Mouse (Mus musculus) embryonic facial prominence, embryonic 15.5 days (tissue): ENCODE data around the gene Sarnp. TPM values are rescaled to one million over a fixed set of nuclear protein-coding genes. Genes with fewer than 3 reads are reported as not detected.

Source experiments
- ATAC-seq: fragments of 200-750 bp; cut with Nextera tagmentation; 2 replicates; pipeline ENCODE4 v1.8.0; 2017; ENCODE audit warnings: low read depth, moderate TSS enrichment; ENCODE audit not compliant: insufficient number of reproducible peaks, low FRiP score, low TSS enrichment
- H3K27ac ChIP-seq: fragments of 300-500 bp; sonication (generic); replicated peaks from 2 replicates; pipeline ENCODE4 v1.5.1; 2015; ENCODE audit warnings: mild to moderate bottlenecking, inconsistent platforms
- H3K27me3 ChIP-seq: fragments of 300-500 bp; sonication (generic); 2 replicates; pipeline ENCODE4 v1.6.1; 2015; ENCODE audit warnings: inconsistent platforms
- H3K36me3 ChIP-seq: fragments of 300-500 bp; sonication (generic); 2 replicates; pipeline ENCODE4 v1.6.1; 2015; ENCODE audit warnings: mild to moderate bottlenecking, inconsistent platforms
- H3K4me1 ChIP-seq: fragments of 300-500 bp; sonication (generic); 2 replicates; pipeline ENCODE4 v1.6.1; 2015; ENCODE audit warnings: inconsistent platforms
- H3K4me2 ChIP-seq: fragments of 300-500 bp; sonication (generic); replicated peaks from 2 replicates; pipeline ENCODE4 v1.6.1; 2015; ENCODE audit warnings: mild to moderate bottlenecking, inconsistent platforms
- H3K4me3 ChIP-seq: fragments of 300-500 bp; sonication (generic); replicated peaks from 2 replicates; pipeline ENCODE4 v1.5.1; 2015; ENCODE audit warnings: mild to moderate bottlenecking, inconsistent platforms
- H3K9ac ChIP-seq: fragments of 300-500 bp; sonication (generic); 2 replicates; pipeline ENCODE4 v1.6.1; 2015; ENCODE audit warnings: inconsistent platforms
- H3K9me3 ChIP-seq: fragments of 300-500 bp; sonication (generic); replicated peaks from 2 replicates; pipeline ENCODE4 v1.6.1; 2016; ENCODE audit warnings: inconsistent platforms
- whole genome bisulfite sequencing: fragments of 180-500 bp; shearing (Covaris S2); methylation state at CpG from one replicate; pipeline ENCODE4 v1.1.7; 2015; 5-methylcytosine and 5-hydroxymethylcytosine counted together
- polyA plus RNA-seq: library from polyadenylated mRNA; unstranded; fragments of >200 nt; fragmentation: Nextera tagmentation; extraction: Ambion mirVana; gene quantifications from 2 replicates; pipeline ENCODE4 v1.2.1, GENCODE M21; 2015

Sarnp gene
- polyA plus RNA-seq, 1 experiment from 2014 or later = 196 TPM

DNA sequence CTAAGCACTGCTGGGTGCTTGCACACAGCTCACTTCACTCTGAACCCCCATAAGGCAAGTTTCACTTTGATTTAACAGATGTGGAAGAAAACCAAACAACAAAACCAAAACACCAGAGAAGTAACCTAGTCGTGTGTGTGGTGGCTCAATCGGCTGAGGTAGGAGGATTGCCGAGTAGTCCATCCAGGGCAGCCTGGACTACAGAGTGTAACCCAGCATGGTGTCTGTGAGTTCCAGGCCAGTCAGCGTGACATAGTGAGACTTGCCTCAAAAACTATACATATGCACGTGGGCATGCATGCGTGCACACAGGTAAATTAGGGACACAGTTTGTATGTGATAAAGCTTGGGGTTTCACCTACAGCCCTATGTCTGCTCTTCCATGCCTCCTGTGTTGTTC is 100.3 kb downstream of the Sarnp start:
- Histone ChIP-seq H3K4me2 (no peak overlapping the region), H3K27me3 (no peaks in the 10 kb centered on the region), H3K4me1 (peaks cover 55% of the 10 kb centered on the region), H3K9ac (no peak overlapping the region), H3K27ac (no peak overlapping the region), H3K9me3 (no peaks in the 10 kb centered on the region), H3K36me3 (peaks cover 51% of the 10 kb centered on the region), H3K4me3 (no peak overlapping the region)
- WGBS = 87% methylated on average over 6 of the region's 6 CpGs
- ATAC-seq = no peak

- ATAC-seq = no peak
Measured at GRCm38 (mm10) chr10:128918246-128918645, 101.1 kb downstream of the Sarnp start.

DNA sequence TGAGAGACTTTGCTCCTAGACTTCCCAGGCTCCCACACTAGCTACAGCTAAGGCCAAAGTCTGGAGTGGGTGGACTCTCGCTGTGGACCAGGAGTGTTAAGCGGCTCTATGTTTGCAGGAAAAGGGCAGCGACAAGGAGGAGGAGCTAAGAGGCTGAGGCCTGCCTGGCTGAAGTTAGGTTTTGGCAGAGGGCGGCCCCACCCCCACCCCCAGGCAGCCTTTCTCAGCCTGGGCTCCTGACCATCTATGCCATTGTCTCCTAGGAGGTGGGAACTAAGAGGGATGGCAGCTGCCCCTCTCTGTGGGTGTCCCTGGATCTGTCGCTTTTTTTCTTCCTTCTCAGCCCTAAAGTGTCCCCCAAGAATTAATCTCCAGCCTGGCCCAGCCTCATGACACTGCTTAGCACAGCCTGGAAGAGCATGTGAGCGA is 102.1 kb downstream of the Sarnp start:
- WGBS = 23% methylated on average over 6 of the region's 6 CpGs
- ATAC-seq = no peak
- no peak overlapping the region for H3K9ac ChIP-seq

More at GRCm38 (mm10) chr10:128918246-128918645, 101.1 kb downstream of the Sarnp start:
- no peaks in the 10 kb centered on the region for H3K27me3 ChIP-seq
- no peak overlapping the region for H3K4me2 ChIP-seq
- H3K36me3 ChIP-seq = peaks cover 49% of the 10 kb centered on the region
- no peaks in the 10 kb centered on the region for H3K9me3 ChIP-seq
- peaks cover 51% of the 10 kb centered on the region for H3K4me1 ChIP-seq
- H3K9ac ChIP-seq = no peak overlapping the region
- no peak overlapping the region for H3K4me3 ChIP-seq
- peak overlapping the region; percentile 72; the same call in 1 of the 2 replicates for H3K27ac ChIP-seq
- 76% methylated on average over 7 of the region's 7 CpGs for WGBS

DNA sequence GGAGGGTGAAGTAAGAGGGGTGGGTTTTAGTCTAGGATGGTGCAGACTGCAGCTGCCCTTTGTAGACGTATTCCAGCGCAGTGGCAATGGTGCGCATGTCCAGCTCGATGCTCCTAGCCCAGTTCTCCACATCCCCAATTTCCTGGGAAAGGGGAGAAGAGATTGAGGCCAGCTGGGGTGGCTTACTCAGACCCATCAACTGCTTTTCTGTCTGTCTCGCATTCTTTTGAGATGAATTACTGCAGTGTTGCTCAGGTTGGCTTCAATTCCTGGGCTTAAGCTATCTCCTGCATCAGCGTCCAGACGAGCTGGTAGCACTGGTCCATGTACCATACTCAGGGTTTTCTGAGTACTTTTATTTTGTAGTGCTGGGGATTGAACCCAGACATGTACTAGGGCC is 102.8 kb downstream of the Sarnp start:
- peak overlapping the region; percentile 72 for H3K27ac ChIP-seq
- H3K4me1 ChIP-seq = peaks cover 51% of the 10 kb centered on the region
- no peaks in the 10 kb centered on the region for H3K9me3 ChIP-seq
- H3K4me2 ChIP-seq = no peak overlapping the region
- 75% methylated on average over 7 of the region's 7 CpGs for WGBS
- no peaks in the 10 kb centered on the region for H3K27me3 ChIP-seq
- no peak overlapping the region for H3K4me3 ChIP-seq
- no peak overlapping the region for H3K9ac ChIP-seq
- no peak for ATAC-seq
- peaks cover 32% of the 10 kb centered on the region for H3K36me3 ChIP-seq

More for the DNA sequence above, 102.1 kb downstream of the Sarnp start:
- H3K4me2 ChIP-seq = no peak overlapping the region
- no peak overlapping the region for H3K4me3 ChIP-seq
- H3K27ac ChIP-seq = peak overlapping the region; percentile 72; the same call in 1 of the 2 replicates
- H3K9me3 ChIP-seq = no peaks in the 10 kb centered on the region
- no peaks in the 10 kb centered on the region for H3K27me3 ChIP-seq
- H3K4me1 ChIP-seq = peaks cover 49% of the 10 kb centered on the region
- H3K36me3 ChIP-seq = peaks cover 40% of the 10 kb centered on the region

DNA sequence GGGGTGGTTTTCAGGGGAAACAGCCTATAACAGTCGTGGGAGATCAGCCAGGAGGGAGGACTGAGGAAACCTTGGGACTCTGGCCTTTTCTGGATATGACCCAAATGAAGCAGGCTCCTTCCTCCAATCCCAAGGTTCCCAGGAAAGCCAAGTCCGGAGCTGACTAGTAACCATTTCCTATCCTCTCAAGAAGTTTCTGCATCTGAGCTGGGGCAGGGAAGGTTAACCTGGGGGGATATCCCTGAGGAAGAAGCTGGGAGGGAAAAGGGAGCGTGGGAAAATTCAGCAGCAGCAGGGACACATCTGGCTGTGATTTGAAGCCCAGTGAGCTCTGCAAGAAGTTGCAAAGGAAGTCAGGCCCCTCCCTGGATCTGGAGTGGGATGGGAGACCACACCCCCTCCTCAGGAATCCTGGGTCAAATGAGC is 103.6 kb downstream of the Sarnp start:
- H3K4me3 ChIP-seq = no peak overlapping the region
- H3K36me3 ChIP-seq = peaks cover 24% of the 10 kb centered on the region
- H3K27me3 ChIP-seq = no peaks in the 10 kb centered on the region
- H3K4me1 ChIP-seq = peaks cover 51% of the 10 kb centered on the region
- peak overlapping the region; percentile 13; the same call in 1 of the 2 replicates for H3K4me2 ChIP-seq
- no peaks in the 10 kb centered on the region for H3K9me3 ChIP-seq
- ATAC-seq = no peak
- H3K9ac ChIP-seq = no peak overlapping the region
- WGBS = 27% methylated on average over 3 of the region's 3 CpGs
- peak overlapping the region; percentile 72 for H3K27ac ChIP-seq

DNA sequence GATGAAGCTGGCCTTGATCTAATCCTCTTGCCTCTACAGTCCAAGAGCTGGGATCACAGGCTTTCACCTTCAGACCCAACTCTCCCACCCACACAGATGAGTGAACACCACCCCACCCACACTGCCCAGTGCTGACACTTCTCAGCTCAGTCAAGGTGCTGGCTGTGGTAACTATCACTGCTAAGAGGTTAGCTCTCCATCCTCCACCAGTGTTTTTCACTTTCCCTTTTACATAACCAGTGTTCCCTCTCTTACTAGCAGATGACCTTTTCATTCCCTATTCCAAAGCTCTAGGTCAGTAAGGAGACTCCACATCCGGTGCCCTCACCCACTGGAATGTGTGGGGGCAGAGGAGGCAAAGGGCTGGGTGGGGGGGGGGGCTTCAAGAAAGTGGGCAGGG is 104.1 kb downstream of the Sarnp start:
- WGBS = 62% methylated on average over 1 of the region's 1 CpGs
- Histone ChIP-seq H3K27ac (peak overlapping the region; percentile 97), H3K4me1 (peaks cover 51% of the 10 kb centered on the region), H3K9me3 (no peaks in the 10 kb centered on the region), H3K27me3 (no peaks in the 10 kb centered on the region), H3K4me2 (peak overlapping the region; percentile 13; the same call in 1 of the 2 replicates), H3K4me3 (no peak overlapping the region), H3K36me3 (peaks cover 22% of the 10 kb centered on the region), H3K9ac (no peak overlapping the region)
- no peak for ATAC-seq

- no peaks in the 10 kb centered on the region for H3K9me3 ChIP-seq
- ATAC-seq = no peak
- peak overlapping the region; percentile 89 for H3K4me3 ChIP-seq
- peaks cover 51% of the 10 kb centered on the region for H3K4me1 ChIP-seq
- H3K27ac ChIP-seq = peak overlapping the region; percentile 97
- no peaks in the 10 kb centered on the region for H3K27me3 ChIP-seq
- no peak overlapping the region for H3K9ac ChIP-seq
- peak overlapping the region; percentile 77 for H3K4me2 ChIP-seq
- H3K36me3 ChIP-seq = peaks cover 14% of the 10 kb centered on the region
- 67% methylated on average over 16 of the region's 16 CpGs for WGBS
Measured at GRCm38 (mm10) chr10:128921883-128922821, 105.0 kb downstream of the Sarnp start.

DNA sequence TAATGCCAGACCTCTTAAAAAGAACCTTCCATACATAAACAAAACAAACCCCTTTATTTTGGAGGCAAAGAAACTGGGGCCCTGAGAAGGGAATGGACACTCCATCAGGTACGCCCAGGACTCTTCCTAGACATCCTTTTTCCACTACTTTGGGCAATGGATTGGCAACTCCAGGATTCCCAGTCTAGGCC is 105.6 kb downstream of the Sarnp start, which contains the start of gene Rdh5:
Rdh5 (minus strand) TSS at position 67 of the 191 bp plus-strand sequence.
- Histone ChIP-seq H3K27ac (peak within 1 kb of the TSS; percentile 97), H3K9me3 (no peaks in the 10 kb centered on the region), H3K4me1 (peaks cover 49% of the 10 kb centered on the region), H3K4me3 (peak within 1 kb of the TSS; percentile 89), H3K4me2 (peak within 1 kb of the TSS; percentile 77), H3K27me3 (no peaks in the 10 kb centered on the region), H3K9ac (peak within 1 kb of the TSS; percentile 72), H3K36me3 (peaks cover 8% of the 10 kb centered on the region)
- WGBS = 10% methylated on average over 1 of the region's 1 CpGs
- no peak for ATAC-seq

- peak; percentile 93 for ATAC-seq
- Histone ChIP-seq H3K27me3 (no peaks in the 10 kb centered on the region), H3K27ac (peak overlapping the region; percentile 97), H3K9me3 (no peaks in the 10 kb centered on the region), H3K4me3 (peak overlapping the region; percentile 89), H3K9ac (peak overlapping the region; percentile 72), H3K36me3 (peaks cover 4% of the 10 kb centered on the region), H3K4me1 (peaks cover 48% of the 10 kb centered on the region), H3K4me2 (peak overlapping the region; percentile 77)
- WGBS = under 1% methylated on average over 42 of the region's 42 CpGs
Measured at GRCm38 (mm10) chr10:128923013-128923691, 106.0 kb downstream of the Sarnp start.

DNA sequence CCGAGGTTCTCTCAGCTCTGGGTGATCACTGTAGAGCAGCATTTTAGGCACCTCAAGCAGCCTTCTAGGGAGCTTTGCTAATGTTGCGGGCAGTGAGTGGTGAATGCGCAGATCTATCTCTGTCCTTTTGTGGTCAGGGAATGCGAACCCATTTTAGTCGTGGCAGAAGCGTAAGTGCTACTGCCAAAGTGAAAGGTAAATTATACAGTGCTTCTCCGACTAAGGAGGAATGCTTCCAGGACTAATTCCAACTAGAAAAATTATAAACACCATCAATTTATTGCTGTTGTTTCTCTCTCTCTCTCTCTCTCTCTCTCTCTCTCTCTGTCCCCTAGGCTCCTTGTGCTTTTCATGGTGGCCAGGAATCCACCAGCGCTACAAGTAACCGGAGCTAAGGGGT is 106.8 kb downstream of the Sarnp start, which contains the start of gene Bloc1s1:
Bloc1s1 (minus strand) TSS at position 101 of the 400 bp plus-strand sequence.
- Histone ChIP-seq H3K4me2 (peak within 1 kb of the TSS; percentile 77), H3K4me1 (peaks cover 47% of the 10 kb centered on the region), H3K9me3 (no peaks in the 10 kb centered on the region), H3K27ac (peak within 1 kb of the TSS; percentile 97), H3K27me3 (0 out of 2 replicates have a peak, but pooled peaks cover 7% of the 10 kb centered on the region), H3K9ac (peak within 1 kb of the TSS; percentile 72), H3K36me3 (no peaks in the 10 kb centered on the region), H3K4me3 (peak within 1 kb of the TSS; percentile 89)
- 62% methylated on average over 9 of the region's 9 CpGs for WGBS
- no peak for ATAC-seq
